Mouse (Mus musculus): Measurements from ENCODE around the gene Cflar. TPM values are rescaled to one million over a fixed set of nuclear protein-coding genes. Genes with fewer than 3 reads are reported as not detected.

Cflar gene
- total and polyA plus RNA-seq, 3 experiments = 35.7 to 81.1 (median 49.2) TPM

DNA sequence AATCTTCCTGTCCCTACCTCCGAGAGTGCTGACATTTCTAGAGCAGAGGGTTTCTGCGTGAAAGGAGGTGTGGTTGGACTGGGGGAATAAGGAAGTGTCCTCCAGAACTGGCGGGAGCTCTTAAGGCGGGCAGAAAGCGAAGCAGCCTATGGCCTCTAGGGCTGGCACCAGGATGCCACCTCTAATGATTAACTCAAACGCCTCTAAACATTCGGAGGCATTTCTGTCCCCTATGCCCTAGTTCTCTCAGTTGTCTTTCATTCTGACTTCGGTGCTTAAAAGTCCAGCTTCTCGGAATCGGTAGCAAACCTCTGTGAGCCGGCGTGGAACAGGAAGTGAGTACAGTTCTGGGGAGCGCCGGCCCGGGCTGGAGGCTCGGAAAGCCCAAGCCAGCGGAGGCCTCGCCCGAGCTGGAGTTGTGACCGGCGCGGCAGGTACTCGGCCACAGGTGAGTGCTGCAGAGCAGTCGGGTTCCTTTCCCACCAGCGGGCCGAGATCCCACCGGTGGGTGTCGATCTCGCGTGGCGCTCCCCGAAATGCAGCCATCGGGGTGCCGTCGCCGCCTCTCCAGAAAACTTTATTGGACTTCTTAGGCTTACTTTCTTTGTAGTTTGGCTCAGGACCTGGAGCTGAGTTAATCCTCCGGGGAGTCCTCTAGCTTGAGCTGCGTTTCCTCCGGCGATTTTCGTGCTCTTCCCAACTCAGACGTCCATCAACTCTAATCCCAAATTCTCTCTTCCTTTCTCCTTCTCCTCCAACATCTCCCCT is 84.2 kb downstream of the Cflar start, which contains the start of gene Casp8:
Gene Casp8 (plus strand): TSS at position 84 of the 768 bp plus-strand sequence.
- peaks cover 10 to 20% of the 10 kb centered on the region in 2 experiments for H3K36me3 ChIP-seq (replicated peaks in 1 of 2; ENCODE audit: control insufficient read depth in 1 of 2, insufficient read depth in 1 of 2, low read length in 1 of 2)
- peaks cover 0 to 15% of the 10 kb centered on the region in 2 experiments; a peak in 2 of 4 replicates for H3K4me1 ChIP-seq (ENCODE audit: control insufficient read depth in 1 of 2, insufficient read depth in 2 of 2)
- in situ Hi-C loops (cut with MboI; ENCODE audit: low pct_ligation_motif_present, low pct_unique_long_range_greater_than_20kb, low sequenced_read_pairs) (loop anchor here (25.0 kb wide), 1 partner anchor 442 kb away; the partner anchor contains the start of gene Als2), dilution Hi-C loops (cut with MboI; ENCODE audit: extremely low pct_ligation_motif_present, extremely low pct_unique_long_range_greater_than_20kb, low sequenced_read_pairs) (no loop called here)
- peak within 1 kb of the TSS; percentile 77 for H3K9ac ChIP-seq (ENCODE audit: insufficient read depth, low read depth)
- peak within 1 kb of the TSS; percentile 99 for H3K4me2 ChIP-seq (ENCODE audit: insufficient read depth, low read depth, poor library complexity, severe bottlenecking)
- TF ChIP-seq ZMIZ1 (IDR thresholded peaks at IDR 0.05; ENCODE audit: low read depth, low read length) (0 out of 2 replicates have a peak, but pooled peaks have one; percentile 35), MEF2A (IDR thresholded peaks at IDR 0.05; ENCODE audit: borderline replicate concordance, low read depth, low read length) (0 out of 2 replicates have a peak, but pooled peaks have one; percentile 23), PAX5 (IDR thresholded peaks at IDR 0.05; ENCODE audit: low read length) (no peak), ZNF384 (IDR thresholded peaks at IDR 0.05; ENCODE audit: low read depth, low read length) (no peak), ETS1 (conservative IDR thresholded peaks at IDR 0.05; ENCODE audit: low read depth, low read length) (no peak; the same call in 1 of the 2 replicates), SMC3 (IDR thresholded peaks at IDR 0.05; ENCODE audit: low read depth, low read length) (no peak), JUN (IDR thresholded peaks at IDR 0.05; ENCODE audit: insufficient read depth, low read depth, low read length) (no peak), BHLHE40 (IDR thresholded peaks at IDR 0.05; ENCODE audit: low read depth, low read length) (no peak), NELFE (IDR thresholded peaks at IDR 0.05; ENCODE audit: low read depth, low read length) (peak; percentile 76), UBTF (IDR thresholded peaks at IDR 0.05; ENCODE audit: low read depth, low read length) (peak; percentile 90; the same call in 1 of the 2 replicates), GABPA (IDR thresholded peaks at IDR 0.05; ENCODE audit: insufficient replicate concordance, low read depth, low read length) (no peak), POLR2AphosphoS2 (IDR thresholded peaks at IDR 0.05; ENCODE audit: low read depth, low read length) (no peak), CHD1 (IDR thresholded peaks at IDR 0.05; ENCODE audit: low read depth, low read length) (no peak; the same call in 1 of the 2 replicates), MXI1 (IDR thresholded peaks at IDR 0.05; ENCODE audit: low read depth, low read length) (peak; percentile 33; the same call in 1 of the 2 replicates), E2F4 (IDR thresholded peaks at IDR 0.05; ENCODE audit: insufficient replicate concordance, low read depth, low read length) (peak; percentile 90), MAFK (IDR thresholded peaks at IDR 0.05; ENCODE audit: insufficient replicate concordance, low read length) (no peak), KAT2A (IDR thresholded peaks at IDR 0.05; ENCODE audit: insufficient replicate concordance, low read length) (no peak), JUND (conservative IDR thresholded peaks at IDR 0.05; ENCODE audit: low read depth, low read length) (no peak), ZKSCAN1 (IDR thresholded peaks at IDR 0.05; ENCODE audit: borderline replicate concordance, low read depth, low read length) (no peak), TCF12 (IDR thresholded peaks at IDR 0.05; ENCODE audit: low read depth, low read length) (peak; percentile 11; the same call in 1 of the 2 replicates), RCOR1 (conservative IDR thresholded peaks at IDR 0.05; ENCODE audit: low read depth, low read length) (no peak), CHD2 (IDR thresholded peaks at IDR 0.05; ENCODE audit: low read length) (peak; percentile 14; the same call in 1 of the 2 replicates), IRF4 (IDR thresholded peaks at IDR 0.05; ENCODE audit: low read depth, low read length) (no peak; the same call in 1 of the 2 replicates), USF1 (IDR thresholded peaks at IDR 0.05; ENCODE audit: low read depth, low read length) (no peak), MAX (IDR thresholded peaks at IDR 0.05; ENCODE audit: low read length) (no peak), POLR2A (IDR thresholded peaks at IDR 0.05; ENCODE audit: low read depth, low read length) (peak; percentile 87), SIN3A (IDR thresholded peaks at IDR 0.05; ENCODE audit: low read length) (peak; percentile 45; the same call in 1 of the 2 replicates), ELF1 (IDR thresholded peaks at IDR 0.05; ENCODE audit: low read depth, low read length) (peak; percentile 89), CTCF (conservative IDR thresholded peaks at IDR 0.05 in 1 of 2, IDR thresholded peaks at IDR 0.05 in 1 of 2; ENCODE audit: low read depth in 2 of 2, low read length in 2 of 2) (no peak), MYC (IDR thresholded peaks at IDR 0.05; ENCODE audit: low read depth, low read length) (0 out of 2 replicates have a peak, but pooled peaks have one; percentile 31), HCFC1 (IDR thresholded peaks at IDR 0.05; ENCODE audit: low read depth, low read length) (peak; percentile 57), RAD21 (IDR thresholded peaks at IDR 0.05; ENCODE audit: low read depth, low read length) (no peak), ZC3H11A (IDR thresholded peaks at IDR 0.05; ENCODE audit: low read depth, low read length) (no peak), TBP (conservative IDR thresholded peaks at IDR 0.05; ENCODE audit: low read depth, low read length) (peak; percentile 89), EP300 (IDR thresholded peaks at IDR 0.05; ENCODE audit: low read length) (no peak), USF2 (conservative IDR thresholded peaks at IDR 0.05; ENCODE audit: low read depth, low read length) (no peak), MAZ (IDR thresholded peaks at IDR 0.05; ENCODE audit: low read depth, low read length) (0 out of 2 replicates have a peak, but pooled peaks have one; percentile 46), NRF1 (IDR thresholded peaks at IDR 0.05; ENCODE audit: low read depth, low read length) (0 out of 2 replicates have a peak, but pooled peaks have one; percentile 7)
- peak; percentile 81 for DNase-seq (ENCODE audit: extremely low read depth)
- H3K27me3 ChIP-seq (replicated peaks) = no peaks in the 10 kb centered on the region
- peaks cover 5% of the 10 kb centered on the region for H3K9me3 ChIP-seq (replicated peaks; ENCODE audit: low read length)
- H3K79me2 ChIP-seq (replicated peaks; ENCODE audit: control insufficient read depth, extremely low read depth, insufficient read depth, poor library complexity, severe bottlenecking) = peaks cover 35% of the 10 kb centered on the region
- H3K27ac ChIP-seq (ENCODE audit: insufficient read depth, low read depth) = peak within 1 kb of the TSS; percentile 70
- peak within 1 kb of the TSS; percentile 69 to 80 (median 73) for H3K4me3 ChIP-seq (replicated peaks in 1 of 3; ENCODE audit: low read depth in 2 of 3, low read length in 2 of 3, poor library complexity in 1 of 3)

Measured in CH12.LX (cell line).